In the genomic region with DNA sequence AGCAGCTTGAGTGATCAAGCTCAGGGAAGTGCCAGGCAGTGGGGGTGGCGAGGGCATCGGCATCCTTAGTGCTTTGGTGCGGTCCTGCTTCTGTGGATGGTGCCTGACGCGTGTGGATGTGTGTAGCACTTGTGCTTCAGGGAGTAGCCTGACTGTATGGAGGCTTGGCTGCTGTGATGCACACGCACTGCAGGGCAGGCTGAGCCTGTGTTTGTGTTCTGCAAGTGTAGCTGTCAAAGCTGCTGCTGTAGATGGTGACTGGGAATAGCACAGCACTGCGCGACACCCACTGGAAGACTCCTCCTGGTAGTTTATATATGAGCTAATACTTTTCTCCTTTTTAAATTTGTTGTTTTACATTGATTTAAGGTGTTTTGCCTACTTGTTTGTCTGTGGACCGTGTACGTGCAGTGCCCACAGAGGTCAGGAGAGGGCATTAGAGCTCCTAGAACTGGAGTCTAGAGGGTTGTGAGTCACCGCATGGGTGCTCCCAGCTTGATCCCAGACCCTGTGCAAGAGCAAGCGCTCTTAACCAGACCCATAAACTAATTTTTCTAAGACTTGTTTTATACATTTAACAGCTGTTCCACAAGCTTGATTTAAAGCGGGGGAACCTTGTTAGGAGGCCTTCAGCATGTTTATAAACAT, we compare ENCODE assay signal across 13 mouse cellular contexts. TPM values are rescaled to one million over a fixed set of nuclear protein-coding genes. Genes with fewer than 3 reads are reported as not detected.
DNase-seq lines count a peak whose midpoint lies in the region; ATAC-seq and TF ChIP-seq lines count a peak whose summit lies in the region.
"Had no signal": no experiment of that assay in that cellular context is flagged by ENCODE, and none has a peak within 500 bp of the region (broad histone marks: within the 10 kb centered on the region; RNA-seq: fewer than 3 reads in every experiment).

No protein-coding gene starts in this region.

- WGBS in kidney, postnatal 0 days: 81% methylated on average over 13 of the region's 13 CpGs
- 78% methylated on average over 13 of the region's 13 CpGs for WGBS in intestine, embryonic 16.5 days
- WGBS in forebrain, embryonic 11.5 days: 91% methylated on average over 13 of the region's 13 CpGs

- no peak overlapping the region for H3K4me2 ChIP-seq in kidney, postnatal 0 days (ENCODE audit: low read length)
- no peak overlapping the region for H3K4me2 ChIP-seq in intestine, embryonic 16.5 days (ENCODE audit: low read depth, low read length)
- no peak overlapping the region for H3K4me2 ChIP-seq in forebrain, embryonic 11.5 days (ENCODE audit: low read depth, low read length, severe bottlenecking)
- H3K4me2 ChIP-seq: hindbrain, embryonic 14.5 days; neural tube, embryonic 13.5 days had no signal

- peak; percentile 45 for TF ChIP-seq CTCF in kidney, postnatal 0 days (IDR thresholded peaks at IDR 0.05; ENCODE audit: low read depth)

- no peak overlapping the region for H3K27ac ChIP-seq in kidney, postnatal 0 days
- H3K27ac ChIP-seq in intestine, embryonic 16.5 days (ENCODE audit: low read length): no peak overlapping the region
- no peak overlapping the region for H3K27ac ChIP-seq in forebrain, embryonic 11.5 days (ENCODE audit: low read depth, low read length)
- H3K27ac ChIP-seq: forebrain, embryonic 10.5 days; hindbrain, embryonic 14.5 days; limb, embryonic 10.5 days; neural tube, embryonic 13.5 days had no signal

- no peak overlapping the region for H3K4me3 ChIP-seq in kidney, postnatal 0 days (replicated peaks; ENCODE audit: low read depth, low read length)
- H3K4me3 ChIP-seq in intestine, embryonic 16.5 days (ENCODE audit: low read length): no peak overlapping the region
- no peak overlapping the region for H3K4me3 ChIP-seq in forebrain, embryonic 11.5 days (ENCODE audit: low read depth, low read length)
- H3K4me3 ChIP-seq: forebrain, embryonic 10.5 days; limb, embryonic 10.5 days; neural tube, embryonic 13.5 days had no signal

- H3K4me1 ChIP-seq in kidney, postnatal 0 days (replicated peaks; ENCODE audit: insufficient read depth, low read length): no peaks in the 10 kb centered on the region
- 0 out of 2 replicates have a peak, but pooled peaks cover 2% of the 10 kb centered on the region for H3K4me1 ChIP-seq in intestine, embryonic 16.5 days (ENCODE audit: control insufficient read depth, insufficient read depth, low read length)
- H3K4me1 ChIP-seq in forebrain, embryonic 11.5 days (replicated peaks; ENCODE audit: control insufficient read depth, insufficient read depth, low read length): peaks cover 3% of the 10 kb centered on the region
- H3K4me1 ChIP-seq: limb, embryonic 10.5 days had no signal

- no peaks in the 10 kb centered on the region for H3K9me3 ChIP-seq in kidney, postnatal 0 days (replicated peaks; ENCODE audit: low read length)
- H3K9me3 ChIP-seq in intestine, embryonic 16.5 days (ENCODE audit: control insufficient read depth, low read length): no peaks in the 10 kb centered on the region
- H3K9me3 ChIP-seq in forebrain, embryonic 11.5 days (ENCODE audit: control insufficient read depth, low read length): no peaks in the 10 kb centered on the region
- H3K9me3 ChIP-seq: forebrain, embryonic 10.5 days; limb, embryonic 10.5 days; neural tube, embryonic 13.5 days had no signal

- H3K27me3 ChIP-seq in kidney, postnatal 0 days (ENCODE audit: insufficient read depth, low read length): no peaks in the 10 kb centered on the region
- no peaks in the 10 kb centered on the region for H3K27me3 ChIP-seq in intestine, embryonic 16.5 days (replicated peaks; ENCODE audit: control insufficient read depth, insufficient read depth, low read length)
- H3K27me3 ChIP-seq in forebrain, embryonic 11.5 days (ENCODE audit: control insufficient read depth, insufficient read depth, low read length): no peaks in the 10 kb centered on the region
- H3K27me3 ChIP-seq: neural tube, embryonic 13.5 days had no signal

- peaks cover 56% of the 10 kb centered on the region for H3K36me3 ChIP-seq in kidney, postnatal 0 days (ENCODE audit: insufficient read depth, low read length)
- peaks cover 13% of the 10 kb centered on the region; the same call in 1 of the 2 replicates for H3K36me3 ChIP-seq in intestine, embryonic 16.5 days (ENCODE audit: control insufficient read depth, insufficient read depth, low read length)
- H3K36me3 ChIP-seq in forebrain, embryonic 11.5 days (ENCODE audit: control insufficient read depth, insufficient read depth, low read length): peaks cover 2% of the 10 kb centered on the region; the same call in 1 of the 2 replicates

- no peak overlapping the region for H3K9ac ChIP-seq in kidney, postnatal 0 days (ENCODE audit: low read depth, low read length)
- H3K9ac ChIP-seq in intestine, embryonic 16.5 days (ENCODE audit: low read depth, low read length): no peak overlapping the region
- H3K9ac ChIP-seq in forebrain, embryonic 11.5 days (ENCODE audit: low read length): no peak overlapping the region
- H3K9ac ChIP-seq: hindbrain, embryonic 14.5 days; neural tube, embryonic 13.5 days had no signal

- DNase-seq in kidney, postnatal 0 days (ENCODE audit: low spot score): peak; percentile 29
- no peak for DNase-seq in kidney, adult 8-10 months
- DNase-seq in 3T3-L1 (ENCODE audit: low read depth, low spot score): peak; percentile 43
- peak; percentile 47 for DNase-seq in 416B (ENCODE audit: low read depth)
- DNase-seq in T-cell, adult 2 months (ENCODE audit: low spot score): no peak
- DNase-seq in forebrain, embryonic 11.5 days (ENCODE audit: low spot score): no peak
- DNase-seq: heart, adult 11 months; thymus, adult 2 months had no signal

- ATAC-seq in kidney, postnatal 0 days (replicated peaks; ENCODE audit: low FRiP score, low read depth): no peak
- ATAC-seq in intestine, embryonic 16.5 days: 0 out of 2 replicates have a peak, but pooled peaks have one; percentile 54
- no peak for ATAC-seq in forebrain, embryonic 11.5 days (replicated peaks; ENCODE audit: low FRiP score)

RNA-seq across cellular contexts. Expression of gene Ppp4r1, which starts 48.0 kb away (rescaled TPM):
- polyA plus RNA-seq in kidney, postnatal 0 days (2015; fragmentation: Nextera tagmentation; extraction: Ambion mirVana): 32.5 and 35.0 TPM in 2 replicates
- polyA plus RNA-seq in intestine, embryonic 16.5 days (2015; fragmentation: Nextera tagmentation; extraction: Ambion mirVana): 30.9 and 34.0 TPM in 2 replicates
- 63.7 and 64.5 TPM in 2 replicates for polyA plus RNA-seq in forebrain, embryonic 11.5 days (2014; fragmentation: Nextera tagmentation; extraction: Ambion mirVana)

RNA-seq across cellular contexts. Expression of gene Ralbp1, which starts 55.3 kb away (rescaled TPM):
- polyA plus RNA-seq in kidney, postnatal 0 days (2015; fragmentation: Nextera tagmentation; extraction: Ambion mirVana): 72.1 and 74.2 TPM in 2 replicates
- 67.5 and 71.1 TPM in 2 replicates for polyA plus RNA-seq in intestine, embryonic 16.5 days (2015; fragmentation: Nextera tagmentation; extraction: Ambion mirVana)
- polyA plus RNA-seq in forebrain, embryonic 11.5 days (2014; fragmentation: Nextera tagmentation; extraction: Ambion mirVana): 35.4 and 45.2 TPM in 2 replicates

RNA-seq across cellular contexts. Expression of gene Rab31, which starts 57.8 kb away (rescaled TPM):
- 30.0 and 34.6 TPM in 2 replicates for polyA plus RNA-seq in kidney, postnatal 0 days (2015; fragmentation: Nextera tagmentation; extraction: Ambion mirVana)
- polyA plus RNA-seq in intestine, embryonic 16.5 days (2015; fragmentation: Nextera tagmentation; extraction: Ambion mirVana): 26.8 and 28.0 TPM in 2 replicates
- 72.9 and 73.4 TPM in 2 replicates for polyA plus RNA-seq in forebrain, embryonic 11.5 days (2014; fragmentation: Nextera tagmentation; extraction: Ambion mirVana)

Comparison
In these comparisons a context has a peak if more than half of its experiments do, and no peak if none do; other contexts are left out.
1. DNase-seq: peak in kidney, postnatal 0 days (single experiment), 3T3-L1 (single experiment) and 416B (single experiment); none in kidney, adult 8-10 months (0 of 2), T-cell, adult 2 months (single experiment) and forebrain, embryonic 11.5 days (single experiment).